Mouse (Mus musculus) MEL (cell line): ENCODE data around the gene Nrsn2.

ENCODE experiments used
- CTCF ChIP-seq, 3 experiments: IDR thresholded peaks in 2 of 3; conservative IDR thresholded peaks in 1 of 3; 2 replicates each; pipeline ENCODE4 v1.5.1; 2011 to 2012; ENCODE audit warnings: low read length in 3 of 3, low read depth in 2 of 3, mild to moderate bottlenecking in 2 of 3, improper control_type of control experiment in 1 of 3, inconsistent platforms in 1 of 3, mixed read lengths in 1 of 3, moderate library complexity in 1 of 3; ENCODE audit not compliant: control insufficient read depth in 1 of 3, insufficient read depth in 1 of 3, poor library complexity in 1 of 3, severe bottlenecking in 1 of 3
- E2F4 ChIP-seq: IDR thresholded peaks from 2 replicates; pipeline ENCODE4 v1.6.1; 2011; ENCODE audit warnings: low read depth, low read length, improper control_type of control experiment, borderline replicate concordance
- ETS1 ChIP-seq: IDR thresholded peaks from 2 replicates; pipeline ENCODE4 v1.6.1; 2012; ENCODE audit warnings: low read depth, mild to moderate bottlenecking, inconsistent platforms, low read length, improper control_type of control experiment, moderate library complexity
- POLR2A ChIP-seq, 2 experiments: IDR thresholded peaks; 2 replicates each; pipeline ENCODE4 v1.6.1; 2011 to 2012; ENCODE audit warnings: low read length in 2 of 2, mild to moderate bottlenecking in 2 of 2, control low read depth in 1 of 2, improper control_type of control experiment in 1 of 2, low read depth in 1 of 2, moderate library complexity in 1 of 2; ENCODE audit not compliant: control insufficient read depth in 1 of 2, insufficient read depth in 1 of 2, poor library complexity in 1 of 2
- USF1 ChIP-seq: IDR thresholded peaks from 2 replicates; pipeline ENCODE4 v1.6.1; 2014; ENCODE audit warnings: low read depth, mild to moderate bottlenecking, inconsistent platforms, low read length, improper control_type of control experiment, moderate library complexity

DNA sequence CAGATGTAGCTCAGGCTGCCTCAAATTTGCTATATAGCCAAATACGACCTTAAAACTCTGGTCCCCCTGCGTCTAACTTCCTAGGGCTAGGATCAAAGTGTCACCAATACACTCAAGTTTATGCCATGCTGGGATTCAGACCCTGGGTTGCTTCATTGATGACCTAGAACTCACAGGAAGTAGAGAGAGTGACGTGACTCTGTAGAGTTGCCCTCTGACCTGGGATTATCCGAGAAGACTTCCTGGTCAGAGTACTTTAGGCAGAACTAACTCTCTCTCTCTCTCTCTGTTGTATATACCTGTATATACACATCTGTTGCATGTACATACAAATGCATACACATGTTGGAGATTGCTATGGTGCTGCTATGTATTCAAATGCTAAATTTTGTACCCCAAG lies 3.8 kb downstream of the Nrsn2 start:
- no peak; a peak in 1 of 4 replicates for TF ChIP-seq POLR2A (IDR thresholded peaks at IDR 0.05; ENCODE audit: control insufficient read depth in 1 of 2, insufficient read depth in 1 of 2, low read depth in 1 of 2, low read length in 2 of 2, poor library complexity in 1 of 2)
- no peak for TF ChIP-seq CTCF (IDR thresholded peaks at IDR 0.05 in 2 of 3, conservative IDR thresholded peaks at IDR 0.05 in 1 of 3; ENCODE audit: control insufficient read depth in 1 of 3, insufficient read depth in 1 of 3, low read depth in 2 of 3, low read length in 3 of 3, poor library complexity in 1 of 3, severe bottlenecking in 1 of 3)
- no peak for TF ChIP-seq USF1
- no peak for TF ChIP-seq ETS1
- TF ChIP-seq E2F4 = no peak
